Mouse (Mus musculus) adrenal gland (tissue): ENCODE results near the gene Ppfia3.

ENCODE experiments used
- intact Hi-C: fragments of 180-260 bp; cut with DNase I; formaldehyde crosslinking; loops from one replicate; pipeline ENCODE4 v1.15.1; 2025
- long read RNA-seq, 2 experiments: library from polyadenylated mRNA; unstranded; transcript quantifications; one replicate each; pipeline ENCODE4 v2.0.0; 2020; ENCODE audit warnings: borderline replicate concordance in 1 of 2; ENCODE audit not compliant: insufficient replicate concordance in 1 of 2

Ppfia3 gene
- long read RNA-seq, experiment 1, partial matches to known transcripts: 0 of 3 reads
- long read RNA-seq, experiment 1, other reads (novel, unspliced or antisense): 3 of 3 reads
- long read RNA-seq, experiment 2: 0 reads

- intact Hi-C loops: no loop called here
These were observed at the start of gene Ppfia3 for GRCm38 (mm10) chr7:45366652-45367019. Gene Ppfia3, minus strand, starts transcription at chr7:45367019.

DNA sequence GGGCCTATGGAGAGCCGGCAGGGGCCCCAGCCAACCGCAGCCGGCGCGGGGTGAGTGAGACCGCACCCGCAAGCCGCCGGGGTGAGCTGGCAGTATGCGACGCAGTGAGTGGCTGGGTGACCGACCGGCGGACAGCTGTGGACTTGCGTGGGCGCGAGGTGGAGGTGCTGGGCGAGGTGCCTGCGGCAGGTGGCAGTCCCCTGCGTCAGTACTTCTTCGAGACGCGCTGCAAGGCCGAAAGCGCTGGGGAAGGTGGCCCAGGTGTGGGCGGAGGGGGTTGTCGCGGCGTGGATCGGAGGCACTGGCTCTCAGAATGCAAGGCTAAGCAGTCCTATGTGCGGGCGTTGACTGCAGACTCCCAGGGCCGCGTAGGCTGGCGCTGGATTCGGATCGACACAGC is 48.8 kb upstream of the Ppfia3 start:
- intact Hi-C loops: no loop called here

GRCm38 (mm10) chr7:45414740-45415224 is 48.0 kb upstream of the Ppfia3 start:
- intact Hi-C loops: no loop called here

DNA sequence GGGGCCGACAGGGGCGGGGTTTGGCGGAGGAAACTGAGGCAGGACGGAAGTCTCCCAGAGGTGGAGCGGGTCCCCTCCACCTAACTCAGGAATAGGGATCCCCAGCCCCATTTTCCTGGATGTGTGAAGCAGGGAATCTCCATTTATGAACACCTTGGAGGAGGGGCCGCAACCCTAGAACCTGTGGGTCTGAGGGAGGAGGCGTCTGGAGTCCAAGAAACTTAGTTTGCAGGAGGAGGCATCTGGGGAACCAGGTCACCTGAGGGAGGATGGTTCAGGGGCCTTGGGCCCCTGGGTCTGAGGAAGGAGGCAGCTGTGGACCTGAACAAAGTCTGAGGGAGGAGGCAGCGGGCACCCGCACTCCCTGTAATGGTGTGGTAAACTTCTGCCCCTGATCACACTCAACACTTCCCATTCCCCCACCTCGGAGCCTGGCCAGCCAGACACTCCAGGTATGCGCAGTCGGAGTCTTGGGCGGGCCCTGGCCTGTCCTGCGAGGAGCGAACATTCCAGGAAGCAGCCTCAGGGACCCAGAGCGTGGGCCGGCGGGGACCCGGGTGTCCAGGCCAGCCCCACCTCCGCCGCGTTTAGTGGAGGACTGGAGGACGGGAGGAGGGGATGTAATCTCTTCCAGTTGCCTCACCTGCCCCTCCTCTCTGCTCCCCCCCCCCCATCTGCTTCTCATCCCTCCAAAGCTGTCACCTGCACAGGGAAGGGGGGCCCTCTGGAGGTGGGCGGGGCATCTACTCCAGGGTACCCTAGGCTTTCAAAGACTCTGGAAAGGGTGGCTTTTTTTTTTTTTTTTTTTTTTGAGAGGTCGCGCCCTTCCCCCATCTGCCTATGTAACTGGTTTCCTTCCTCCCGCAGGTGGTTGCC is 47.3 kb upstream of the Ppfia3 start:
- intact Hi-C loops: no loop called here

GRCm38 (mm10) chr7:45413113-45413863 is 46.5 kb upstream of the Ppfia3 start, which contains the start of gene Ntf5:
Gene Ntf5, plus strand, starts transcription at chr7:45413695.
- intact Hi-C loops: no loop called here

- intact Hi-C loops: no loop called here
These were observed 45.6 kb upstream of the Ppfia3 start for GRCm38 (mm10) chr7:45412421-45412820.

GRCm38 (mm10) chr7:45409497-45410163 is 42.8 kb upstream of the Ppfia3 start:
- intact Hi-C loops: loop anchor here (5.0 kb wide), 1 partner anchor 33 kb away; no protein-coding TSS in a partner anchor

DNA sequence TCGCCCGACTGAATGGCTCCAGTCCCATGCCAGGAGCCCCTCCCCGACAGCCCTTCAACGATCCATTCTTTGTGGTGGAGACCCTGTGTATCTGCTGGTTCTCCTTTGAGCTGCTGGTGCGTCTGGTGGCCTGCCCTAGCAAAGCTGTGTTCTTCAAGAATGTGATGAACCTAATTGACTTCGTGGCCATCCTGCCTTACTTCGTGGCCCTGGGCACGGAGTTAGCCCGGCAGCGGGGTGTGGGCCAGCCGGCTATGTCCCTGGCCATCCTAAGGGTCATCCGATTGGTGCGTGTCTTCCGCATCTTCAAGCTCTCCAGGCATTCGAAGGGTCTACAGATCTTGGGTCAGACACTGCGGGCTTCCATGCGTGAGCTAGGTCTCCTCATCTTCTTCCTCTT is 42.1 kb upstream of the Ppfia3 start:
- intact Hi-C loops: loop anchor here (5.0 kb wide), 1 partner anchor 33 kb away; no protein-coding TSS in a partner anchor

DNA sequence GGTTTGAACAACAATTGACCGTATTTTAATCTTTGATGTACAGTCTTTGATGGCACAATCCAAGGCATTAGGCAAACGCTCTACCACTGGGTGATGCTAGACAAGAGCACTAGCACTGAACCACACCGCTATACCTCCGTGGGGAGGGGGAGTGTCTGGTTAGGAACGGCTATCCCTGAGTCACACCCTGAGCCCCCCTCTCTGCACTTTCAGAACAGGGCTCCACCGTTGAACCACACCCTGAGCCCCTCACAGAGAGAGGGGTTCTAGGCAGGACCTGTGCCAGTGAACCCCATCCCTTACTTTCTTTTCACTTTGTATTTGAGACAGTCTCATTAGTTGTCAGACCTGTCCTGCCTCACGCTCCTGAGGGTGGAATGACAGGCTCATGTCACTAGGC is 41.5 kb upstream of the Ppfia3 start:
- intact Hi-C loops: loop anchor here (5.0 kb wide), 1 partner anchor 34 kb away; no protein-coding TSS in a partner anchor

DNA sequence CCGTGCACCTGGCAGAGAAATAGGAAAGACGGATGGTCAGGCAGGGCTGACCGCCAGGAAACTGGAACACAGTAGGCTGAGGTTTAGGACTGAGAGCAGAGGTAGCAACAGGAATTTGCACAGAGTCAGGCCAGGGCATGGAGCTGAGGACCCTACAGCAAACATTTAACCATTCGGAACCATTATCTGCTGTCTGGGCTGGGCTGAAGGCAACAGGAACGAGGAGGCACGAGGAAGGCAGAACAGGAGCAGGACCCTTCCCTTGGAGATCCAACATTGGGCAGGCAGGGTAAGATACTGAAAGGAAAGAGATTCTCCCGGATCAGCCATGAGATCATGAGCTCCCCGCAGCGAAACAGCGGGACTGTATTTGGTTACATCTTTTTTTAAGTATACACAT is 41.0 kb upstream of the Ppfia3 start:
- intact Hi-C loops: loop anchor here (5.0 kb wide), 1 partner anchor 34 kb away; no protein-coding TSS in a partner anchor

GRCm38 (mm10) chr7:45406157-45407156 is 39.6 kb upstream of the Ppfia3 start:
- intact Hi-C loops: loop anchor here (5.0 kb wide), 1 partner anchor 36 kb away; no protein-coding TSS in a partner anchor

DNA sequence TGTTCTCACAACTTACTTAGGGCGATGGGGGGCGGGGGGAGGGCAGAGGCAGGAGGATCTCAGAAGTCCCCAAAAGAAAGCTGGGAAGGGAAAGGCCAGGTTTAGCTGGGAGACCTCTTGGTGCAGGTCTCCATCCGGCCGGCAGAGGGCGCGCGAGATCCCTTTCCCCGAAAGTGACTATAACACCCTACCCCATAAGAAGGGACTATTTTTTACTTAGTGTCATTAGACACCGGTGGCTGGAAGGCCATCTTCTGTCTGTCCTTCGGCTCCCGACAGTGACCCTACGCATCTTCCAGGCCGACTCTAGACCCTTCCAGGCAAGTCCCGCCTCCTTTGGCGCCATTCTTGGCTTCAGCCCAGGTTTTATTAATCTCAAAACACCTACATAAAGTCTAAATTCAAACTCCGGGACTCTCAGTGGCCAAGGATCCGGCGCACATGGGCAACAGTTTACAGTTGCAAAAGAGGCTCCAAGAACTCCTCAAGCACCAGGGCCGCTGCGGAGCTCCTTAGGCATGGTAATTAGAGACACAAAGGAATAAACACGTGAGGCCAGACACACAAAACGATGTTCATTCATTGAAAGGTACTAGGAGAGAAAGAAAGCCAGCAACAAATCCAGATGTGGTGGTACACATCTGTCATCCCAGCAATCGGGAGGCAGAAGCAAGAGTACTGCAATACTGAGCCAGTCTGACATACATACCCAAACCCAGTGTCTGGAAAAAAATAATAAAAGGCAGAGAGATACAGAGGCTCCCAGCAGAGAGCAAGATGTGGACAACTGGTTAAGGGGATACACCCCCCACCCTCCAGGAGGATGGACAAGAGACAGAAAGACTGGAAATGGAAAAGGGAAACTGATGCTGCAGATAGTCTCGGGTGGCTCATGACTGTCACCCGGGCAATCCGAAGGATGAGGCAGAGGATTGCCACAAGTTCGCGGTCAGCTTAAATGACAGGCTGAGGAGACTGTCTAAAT is 38.6 kb upstream of the Ppfia3 start, which contains the start of gene Kcna7:
TSS of gene Kcna7 (plus strand) at position 563 of the 985 bp plus-strand sequence.
- intact Hi-C loops: loop anchor here (5.0 kb wide), 1 partner anchor 37 kb away; no protein-coding TSS in a partner anchor

- intact Hi-C loops: no loop called here
These were observed 36.9 kb upstream of the Ppfia3 start for GRCm38 (mm10) chr7:45403532-45404261.

- intact Hi-C loops: no loop called here
These were observed 34.8 kb upstream of the Ppfia3 start for GRCm38 (mm10) chr7:45401521-45402085.

GRCm38 (mm10) chr7:45396787-45397186 is 30.0 kb upstream of the Ppfia3 start:
- intact Hi-C loops: loop anchor here (5.0 kb wide), 1 partner anchor 89 kb away; no protein-coding TSS in a partner anchor

- intact Hi-C loops: loop anchor here (5.0 kb wide), 1 partner anchor 89 kb away; no protein-coding TSS in a partner anchor
These were observed 29.5 kb upstream of the Ppfia3 start for GRCm38 (mm10) chr7:45396337-45396775.
